Mouse (Mus musculus) hindbrain, embryonic 16.5 days (tissue): ENCODE measurements at regions not wholly inside any gene's neighbourhood (a gene's known extent, or its start where the extent isn't known, plus 50 kb on each side); places are given as distances from the start of the nearest gene placed in this dataset.

ENCODE experiments used
- ATAC-seq: fragments of 200-750 bp; cut with Nextera tagmentation; 2 replicates; pipeline ENCODE4 v1.8.0; 2017; ENCODE audit warnings: moderate TSS enrichment, moderate library complexity
- H3K27ac ChIP-seq: fragments of 300-500 bp; sonication (generic); 2 replicates; pipeline ENCODE4 v1.5.1; 2014; ENCODE audit warnings: low read depth, mild to moderate bottlenecking, control low read depth, low read length, moderate library complexity
- H3K27me3 ChIP-seq: fragments of 300-500 bp; sonication (generic); replicated peaks from 2 replicates; pipeline ENCODE4 v1.6.1; 2014; ENCODE audit warnings: low read length; ENCODE audit not compliant: control insufficient read depth, insufficient read depth
- H3K36me3 ChIP-seq: fragments of 300-500 bp; sonication (generic); 2 replicates; pipeline ENCODE4 v1.6.1; 2014; ENCODE audit warnings: mild to moderate bottlenecking, low read length, moderate library complexity, mixed read lengths; ENCODE audit not compliant: control insufficient read depth, insufficient read depth
- H3K4me1 ChIP-seq: fragments of 300-500 bp; sonication (generic); 2 replicates; pipeline ENCODE4 v1.6.1; 2014; ENCODE audit warnings: low read depth, low read length; ENCODE audit not compliant: control insufficient read depth, insufficient read depth
- H3K4me2 ChIP-seq: fragments of 300-500 bp; sonication (generic); 2 replicates; pipeline ENCODE4 v1.6.1; 2014; ENCODE audit warnings: mild to moderate bottlenecking, low read length, control low read depth, moderate library complexity
- H3K4me3 ChIP-seq: fragments of 300-500 bp; sonication (generic); 2 replicates; pipeline ENCODE4 v1.5.1; 2014; ENCODE audit warnings: mild to moderate bottlenecking, low read length, control low read depth, moderate library complexity
- H3K9ac ChIP-seq: fragments of 300-500 bp; sonication (generic); 2 replicates; pipeline ENCODE4 v1.6.1; 2014; ENCODE audit warnings: low read depth, mild to moderate bottlenecking, control low read depth, low read length, moderate library complexity
- H3K9me3 ChIP-seq: fragments of 300-500 bp; sonication (generic); 2 replicates; pipeline ENCODE4 v1.6.1; 2014; ENCODE audit warnings: mild to moderate bottlenecking, low read length, moderate library complexity; ENCODE audit not compliant: control insufficient read depth
- WGBS: fragments of 180-500 bp; shearing (Covaris S2); extraction: QIAGEN DNeasy Blood & Tissue Kit; methylation state at CpG from one replicate; pipeline ENCODE4 v1.1.7; 2014; 5-methylcytosine and 5-hydroxymethylcytosine counted together

DNA sequence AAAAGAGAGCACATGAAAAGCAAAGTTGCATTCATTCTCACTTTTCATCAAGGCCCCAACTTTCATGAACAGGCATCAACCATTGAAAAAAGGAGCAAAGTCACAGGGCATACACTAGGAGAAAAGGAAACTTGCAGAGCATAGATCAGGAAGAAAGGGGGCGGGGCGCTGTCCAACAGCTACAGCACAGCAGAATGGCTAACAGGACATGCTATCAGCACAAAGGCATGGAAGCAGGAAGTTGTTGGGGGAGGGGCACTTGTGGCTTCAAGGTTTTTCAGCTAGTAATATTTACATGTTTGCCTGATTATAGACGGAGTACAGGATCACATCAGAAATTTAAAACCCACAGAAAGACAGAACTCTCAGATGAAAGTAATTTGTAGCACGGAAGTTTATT is 268.7 kb downstream of the Cd47 start:
- Histone ChIP-seq H3K27ac (no peak overlapping the region), H3K4me3 (no peak overlapping the region), H3K9me3 (no peaks in the 10 kb centered on the region), H3K4me2 (no peak overlapping the region), H3K4me1 (peaks cover 3% of the 10 kb centered on the region; the same call in 1 of the 2 replicates), H3K9ac (no peak overlapping the region), H3K27me3 (no peaks in the 10 kb centered on the region), H3K36me3 (no peaks in the 10 kb centered on the region)
- WGBS = 90% methylated on average over 4 of the region's 4 CpGs
- no peak for ATAC-seq

DNA sequence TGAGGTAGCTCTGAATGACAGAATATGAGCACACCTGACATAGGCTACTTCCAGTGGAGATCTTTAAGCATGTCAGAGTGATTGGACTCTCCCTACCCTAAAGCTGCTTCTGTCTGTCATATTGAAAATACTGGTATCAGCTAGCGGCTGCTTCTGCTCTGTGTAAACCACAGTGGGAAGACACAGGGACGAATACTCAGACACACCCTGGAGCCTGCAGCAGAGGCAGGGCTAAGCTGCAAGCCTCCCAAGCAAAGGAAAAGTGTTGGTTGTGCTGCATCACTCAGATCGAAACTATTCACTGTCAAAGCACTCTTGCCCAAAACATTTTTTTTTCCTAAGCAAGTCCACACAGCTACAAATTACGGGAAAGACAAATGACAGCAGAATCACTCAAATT is 270.4 kb downstream of the Cd47 start:
- no peak overlapping the region for H3K27ac ChIP-seq
- 68% methylated on average over 4 of the region's 4 CpGs for WGBS
- peaks cover 3% of the 10 kb centered on the region; the same call in 1 of the 2 replicates for H3K4me1 ChIP-seq
- no peaks in the 10 kb centered on the region for H3K9me3 ChIP-seq
- H3K36me3 ChIP-seq = no peaks in the 10 kb centered on the region
- H3K4me3 ChIP-seq = no peak overlapping the region
- ATAC-seq = no peak
- no peaks in the 10 kb centered on the region for H3K27me3 ChIP-seq
- no peak overlapping the region for H3K9ac ChIP-seq
- no peak overlapping the region for H3K4me2 ChIP-seq

DNA sequence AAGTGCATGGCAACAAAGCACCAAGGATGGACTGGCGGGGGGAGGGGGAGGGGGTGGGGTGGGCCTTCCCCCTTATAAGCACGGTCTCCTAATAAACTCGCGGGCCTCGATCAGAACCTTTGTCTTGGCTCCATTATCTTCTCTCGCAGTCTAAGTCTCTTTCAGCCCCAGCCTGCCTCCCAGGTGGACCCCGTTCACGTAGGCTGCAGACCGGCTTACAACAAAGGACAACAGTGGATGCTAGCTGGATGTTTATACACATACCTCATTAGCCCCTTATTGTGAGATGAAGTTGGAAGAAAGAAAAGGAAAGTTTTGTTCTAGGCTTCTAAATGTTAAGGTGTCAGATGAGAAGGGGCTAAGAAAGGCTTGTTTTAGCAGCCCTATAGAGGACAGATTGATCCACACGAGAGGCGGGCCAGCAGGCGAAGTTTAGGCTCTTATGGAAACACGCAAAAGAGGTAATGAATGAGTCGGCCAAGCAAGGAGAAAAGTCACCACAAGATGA is 272.6 kb downstream of the Cd47 start:
- H3K4me3 ChIP-seq = no peak overlapping the region; the same call in 1 of the 2 replicates
- H3K9ac ChIP-seq = peak overlapping the region; percentile 38
- ATAC-seq = no peak

DNA sequence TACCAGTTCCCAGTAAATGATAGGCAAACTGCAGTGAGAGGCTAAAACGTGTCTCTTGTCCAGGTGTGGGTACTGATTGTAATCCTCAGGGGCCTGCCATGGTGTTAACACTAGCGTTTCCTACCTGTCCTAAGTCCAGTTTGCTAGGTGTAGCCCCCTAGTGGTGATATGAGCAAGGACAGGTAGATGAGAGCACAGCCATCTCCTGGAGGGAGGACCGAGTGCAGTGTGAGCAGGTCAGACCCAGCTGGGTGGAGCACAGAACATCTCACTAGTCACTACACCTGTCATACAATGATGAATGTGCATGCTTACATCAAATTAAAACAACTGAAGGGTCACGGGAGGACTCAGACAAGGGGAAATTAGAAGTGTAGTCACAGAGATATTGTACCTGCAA is 273.6 kb downstream of the Cd47 start:
- Histone ChIP-seq H3K9ac (no peak overlapping the region), H3K27ac (no peak overlapping the region), H3K36me3 (no peaks in the 10 kb centered on the region), H3K27me3 (no peaks in the 10 kb centered on the region), H3K4me1 (peaks cover 3% of the 10 kb centered on the region; the same call in 1 of the 2 replicates), H3K4me3 (no peak overlapping the region), H3K9me3 (no peaks in the 10 kb centered on the region), H3K4me2 (no peak overlapping the region)
- 81% methylated on average over 4 of the region's 4 CpGs for WGBS
- no peak for ATAC-seq

More for the DNA sequence above, 272.6 kb downstream of the Cd47 start:
- Histone ChIP-seq H3K27me3 (no peaks in the 10 kb centered on the region), H3K27ac (no peak overlapping the region), H3K9me3 (no peaks in the 10 kb centered on the region), H3K4me2 (peak overlapping the region; percentile 46), H3K36me3 (no peaks in the 10 kb centered on the region), H3K4me1 (peaks cover 3% of the 10 kb centered on the region; the same call in 1 of the 2 replicates)
- 29% methylated on average over 13 of the region's 14 CpGs for WGBS

DNA sequence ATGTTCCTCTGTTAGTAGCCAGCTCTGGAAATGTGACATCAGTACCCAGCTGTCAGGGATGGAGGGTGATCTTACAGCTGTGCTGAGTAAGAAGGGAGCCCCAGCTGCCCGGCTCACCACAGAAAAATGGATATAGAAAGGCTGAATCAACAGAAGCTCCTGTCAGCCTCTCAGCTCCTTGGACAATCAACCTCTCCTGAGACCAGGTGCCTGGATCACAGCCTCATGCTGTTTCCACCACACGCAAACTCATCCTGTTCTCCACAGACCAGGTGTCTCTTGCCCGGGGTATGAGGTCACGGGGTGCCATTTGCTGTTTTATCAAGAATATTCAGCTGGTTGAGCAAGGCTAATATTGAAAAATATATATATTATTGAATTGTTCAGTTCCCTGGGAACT is 275.3 kb downstream of the Cd47 start:
- 0 out of 2 replicates have a peak, but pooled peaks have one; percentile 48 for ATAC-seq
- Histone ChIP-seq H3K36me3 (no peaks in the 10 kb centered on the region), H3K27ac (0 out of 2 replicates have a peak overlapping the region, but pooled peaks have one; percentile 23), H3K4me1 (peaks cover 3% of the 10 kb centered on the region; the same call in 1 of the 2 replicates), H3K4me3 (no peak overlapping the region), H3K9ac (no peak overlapping the region), H3K9me3 (no peaks in the 10 kb centered on the region), H3K4me2 (no peak overlapping the region), H3K27me3 (no peaks in the 10 kb centered on the region)
- 67% methylated on average over 4 of the region's 4 CpGs for WGBS

DNA sequence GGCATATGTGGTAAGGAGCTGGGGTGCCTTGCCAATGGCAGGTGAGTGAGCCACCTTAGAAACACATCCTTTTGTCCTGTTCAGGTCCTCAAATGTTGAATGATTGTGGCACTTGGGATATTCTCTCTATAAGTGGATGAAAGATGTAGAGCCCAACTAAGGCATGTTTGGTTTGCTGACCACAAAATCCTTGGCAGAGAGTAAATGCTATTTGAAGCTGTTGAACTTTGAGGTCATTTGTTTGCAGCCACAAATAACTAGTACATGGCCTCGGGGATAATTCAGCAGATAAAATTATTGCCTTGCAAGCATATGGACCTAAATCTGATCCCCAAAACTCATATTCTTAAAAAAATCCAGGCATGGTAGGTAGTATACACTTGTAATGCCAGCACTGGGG is 281.2 kb downstream of the Cd47 start:
- no peak for ATAC-seq
- Histone ChIP-seq H3K4me1 (no peaks in the 10 kb centered on the region), H3K9ac (no peak overlapping the region), H3K9me3 (peaks cover 6% of the 10 kb centered on the region; the same call in 1 of the 2 replicates), H3K4me3 (no peak overlapping the region), H3K27me3 (no peaks in the 10 kb centered on the region), H3K4me2 (no peak overlapping the region), H3K27ac (no peak overlapping the region), H3K36me3 (no peaks in the 10 kb centered on the region)
- 92% methylated on average over 1 of the region's 1 CpGs for WGBS

DNA sequence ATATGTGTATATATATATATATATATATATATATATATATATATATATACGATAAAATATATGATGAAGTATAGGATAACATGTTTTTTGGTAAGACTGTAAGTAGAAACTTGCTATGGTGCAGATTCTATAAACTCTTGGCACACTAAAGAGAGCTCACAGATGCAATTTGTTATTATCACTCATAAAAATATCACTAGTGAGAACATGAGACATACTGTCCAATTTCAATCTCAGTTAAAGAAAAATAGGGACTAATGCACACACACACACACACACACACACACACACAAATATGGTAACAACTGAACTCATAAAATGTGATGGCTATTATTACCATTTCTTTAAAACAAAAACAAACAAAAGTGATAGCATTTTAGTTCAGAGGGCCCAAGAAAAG is 292.0 kb downstream of the Cd47 start:
- Histone ChIP-seq H3K4me2 (no peak overlapping the region), H3K4me3 (no peak overlapping the region), H3K36me3 (no peaks in the 10 kb centered on the region), H3K27ac (no peak overlapping the region), H3K9ac (no peak overlapping the region), H3K4me1 (no peaks in the 10 kb centered on the region), H3K9me3 (no peaks in the 10 kb centered on the region), H3K27me3 (no peaks in the 10 kb centered on the region)
- 90% methylated on average over 1 of the region's 1 CpGs for WGBS
- ATAC-seq = no peak

DNA sequence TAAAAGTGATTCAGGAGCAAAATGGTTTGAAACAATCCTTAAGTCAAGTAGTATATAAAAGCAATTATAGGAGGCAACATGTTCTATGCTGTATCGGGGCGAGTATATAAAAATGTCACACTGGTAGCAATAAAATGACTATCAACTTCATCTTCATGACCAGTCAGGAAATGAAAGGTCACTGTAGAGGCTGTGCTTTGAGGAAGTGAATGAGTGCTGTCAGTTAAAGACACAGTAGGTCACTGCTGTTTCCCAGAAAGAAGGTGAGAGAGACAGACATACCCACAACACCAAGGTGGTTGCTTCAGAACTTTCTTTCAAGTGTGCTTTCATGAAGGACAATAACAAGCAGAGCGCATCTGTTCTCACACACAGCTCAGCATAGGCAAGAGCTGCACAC is 292.4 kb downstream of the Cd47 start:
- Histone ChIP-seq H3K27me3 (no peaks in the 10 kb centered on the region), H3K4me3 (no peak overlapping the region), H3K36me3 (no peaks in the 10 kb centered on the region), H3K9ac (no peak overlapping the region), H3K4me1 (no peaks in the 10 kb centered on the region), H3K27ac (no peak overlapping the region), H3K4me2 (no peak overlapping the region), H3K9me3 (no peaks in the 10 kb centered on the region)
- 97% methylated on average over 3 of the region's 3 CpGs for WGBS
- no peak for ATAC-seq

DNA sequence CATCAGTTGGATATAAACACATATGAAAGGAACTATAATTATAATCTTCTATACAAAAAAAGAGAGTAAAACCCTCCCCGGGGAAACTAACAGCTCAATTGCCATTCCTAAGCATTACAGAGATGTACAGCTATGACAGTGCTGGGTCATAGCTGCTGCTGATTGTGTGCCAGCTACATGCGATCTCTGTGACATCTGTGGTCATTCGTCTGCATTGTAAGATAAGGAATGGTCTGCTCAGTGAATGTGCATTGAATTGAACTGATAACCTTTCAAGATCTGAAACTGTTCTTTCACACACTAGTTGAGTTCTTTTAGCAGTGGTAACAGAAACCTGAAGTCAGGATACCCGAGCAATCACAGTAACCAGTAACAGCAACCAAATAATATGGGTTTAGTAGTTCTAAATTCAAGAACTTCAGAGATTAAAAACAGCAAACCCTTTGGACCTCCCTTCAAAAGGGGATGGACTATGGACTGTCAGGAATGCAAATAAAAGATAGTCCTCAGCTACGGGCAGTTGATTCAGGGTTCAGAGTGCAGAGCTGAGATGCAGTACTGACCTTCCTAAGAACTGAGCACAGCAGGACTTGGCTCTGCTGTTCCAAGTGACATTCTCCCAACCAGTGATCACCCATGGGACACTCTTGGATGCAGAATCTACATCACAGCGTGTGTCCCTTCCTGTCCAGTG is 295.7 kb downstream of the Cd47 start:
- Histone ChIP-seq H3K27me3 (no peaks in the 10 kb centered on the region), H3K9me3 (no peaks in the 10 kb centered on the region), H3K4me1 (no peaks in the 10 kb centered on the region), H3K4me3 (no peak overlapping the region), H3K36me3 (no peaks in the 10 kb centered on the region), H3K27ac (no peak overlapping the region), H3K4me2 (no peak overlapping the region), H3K9ac (no peak overlapping the region)
- no peak for ATAC-seq
- 76% methylated on average over 6 of the region's 6 CpGs for WGBS
